Mouse (Mus musculus) ZHBTc4 (cell line): ENCODE measurements around the gene Alpk1.

Experiments used
- DNase-seq: peaks from one replicate; pipeline ENCODE4 v3.0.0-alpha.2; 2011; ENCODE audit warnings: low read depth, low spot score

Gene Alpk1

GRCm38 (mm10) chr3:127694802-127695771 is 85.2 kb downstream of the Alpk1 start:
- DNase-seq = peak; percentile 64

GRCm38 (mm10) chr3:127691230-127691629 is 89.1 kb downstream of the Alpk1 start:
- no peak for DNase-seq

GRCm38 (mm10) chr3:127679703-127680102 is 100.6 kb downstream of the Alpk1 start:
- DNase-seq = no peak

DNA sequence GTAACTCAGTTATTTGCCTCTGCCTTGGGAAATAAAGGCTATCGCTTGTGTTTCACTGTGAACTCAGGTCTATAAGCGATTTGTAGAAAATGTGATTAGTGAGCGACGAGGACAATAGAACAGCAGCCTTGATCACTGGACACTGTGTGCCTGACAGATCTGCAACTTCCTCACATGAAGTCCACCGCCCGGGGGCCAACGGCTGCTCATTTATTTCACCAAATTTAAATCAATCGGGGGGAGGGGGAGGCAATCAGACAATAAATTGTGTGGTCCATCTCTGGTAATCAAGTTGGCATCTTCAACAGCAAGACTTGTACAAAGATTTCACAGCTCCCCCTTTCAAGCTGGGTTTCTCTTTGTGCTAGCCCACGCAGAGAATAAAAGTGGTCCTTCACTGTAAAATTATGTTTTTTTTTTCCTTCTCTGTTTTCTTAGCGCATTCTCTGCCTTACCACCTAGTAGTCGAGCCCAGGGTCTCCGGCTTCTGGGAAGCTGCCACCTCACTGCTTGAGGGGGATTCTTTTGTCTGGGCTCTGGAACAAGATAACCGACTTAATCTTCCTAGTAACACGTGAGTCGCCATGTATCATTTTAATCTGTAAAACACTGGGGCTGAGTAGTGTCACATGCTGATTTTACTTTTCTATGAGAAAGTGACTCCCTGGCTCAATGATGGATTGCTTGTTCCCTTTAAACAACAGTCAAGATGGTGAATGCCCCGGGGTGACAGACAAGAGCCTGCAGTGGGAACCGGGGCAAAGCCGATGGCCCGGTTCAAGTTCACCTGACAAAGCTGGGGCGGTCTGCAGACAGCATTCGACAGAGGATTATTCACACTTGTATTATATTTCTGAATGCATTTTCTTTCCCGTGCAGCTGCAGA is 118.4 kb downstream of the Alpk1 start:
- no peak for DNase-seq

GRCm38 (mm10) chr3:127660712-127661111 is 119.6 kb downstream of the Alpk1 start:
- no peak for DNase-seq

GRCm38 (mm10) chr3:127651742-127652653 is 128.3 kb downstream of the Alpk1 start:
- DNase-seq = no peak

GRCm38 (mm10) chr3:127646156-127646825 is 134.0 kb downstream of the Alpk1 start:
- DNase-seq = no peak

DNA sequence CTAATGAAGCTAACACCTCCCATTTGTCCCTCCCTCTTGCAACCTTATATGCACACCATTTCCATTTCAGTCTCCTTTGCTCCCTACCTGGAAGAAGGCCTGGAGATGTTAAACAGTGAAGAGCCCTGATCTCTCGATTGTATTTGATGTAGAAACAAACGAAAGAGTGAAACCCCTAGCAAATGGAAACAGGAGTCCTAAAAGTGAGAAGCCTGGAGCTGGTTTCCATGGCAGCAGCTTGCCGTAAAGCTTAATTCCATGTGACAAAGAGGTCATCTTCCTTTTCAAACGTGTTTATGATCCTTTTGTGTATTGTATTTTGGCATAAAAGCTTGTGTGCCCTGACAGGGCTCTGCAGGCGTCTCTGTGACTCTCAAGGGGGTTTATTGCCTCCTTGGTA is 138.1 kb downstream of the Alpk1 start:
- DNase-seq = no peak

GRCm38 (mm10) chr3:127640762-127641700 is 139.3 kb downstream of the Alpk1 start:
- peak; percentile 15 for DNase-seq

DNA sequence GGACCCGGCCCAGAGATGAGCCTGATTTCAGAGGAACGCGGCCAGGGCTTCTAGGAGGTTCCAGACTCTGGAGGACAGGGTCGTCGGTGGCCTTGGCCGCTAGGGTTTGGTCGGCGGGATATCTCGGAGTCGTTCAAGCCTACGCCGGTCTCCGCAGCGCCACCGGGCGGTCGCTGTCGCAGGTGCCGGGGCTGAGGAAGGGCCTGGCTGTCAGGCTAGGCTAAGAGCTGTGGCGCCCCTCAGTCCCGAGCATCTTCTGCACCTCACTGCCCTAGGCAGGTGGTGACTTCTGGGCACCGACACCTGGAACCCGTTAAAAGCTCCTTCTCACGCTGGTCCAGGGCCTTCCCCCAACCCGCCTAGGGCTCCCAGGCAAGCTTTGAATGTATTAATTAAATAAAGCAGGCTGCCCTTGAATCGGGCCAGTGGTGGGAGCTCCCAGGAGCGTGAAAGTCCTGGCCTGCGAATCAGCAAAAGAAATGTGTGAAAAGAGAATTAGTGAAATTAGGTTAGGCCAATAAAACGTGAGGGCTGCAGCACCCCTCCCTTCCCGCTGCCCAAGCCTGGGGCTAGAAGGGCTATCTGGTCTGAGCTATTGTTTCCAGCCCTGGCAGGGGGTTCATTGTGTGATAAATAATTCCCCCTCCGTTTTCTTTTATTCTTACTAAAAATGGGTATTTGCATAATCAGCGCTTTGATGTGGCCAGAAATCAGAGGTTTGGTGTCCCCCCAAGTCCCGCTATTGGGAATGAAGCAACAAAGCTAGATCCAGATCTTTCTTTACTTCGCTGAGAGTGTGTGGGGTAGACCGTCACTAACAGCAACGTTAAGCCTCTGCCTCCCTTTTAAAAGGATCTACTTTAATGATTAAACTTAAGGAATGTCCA is 140.2 kb downstream of the Alpk1 start:
- DNase-seq = peak; percentile 87

- no peak for DNase-seq
These were observed 145.4 kb downstream of the Alpk1 start for GRCm38 (mm10) chr3:127634984-127635349.

GRCm38 (mm10) chr3:127634101-127634983 is 146.0 kb downstream of the Alpk1 start:
- DNase-seq = peak; percentile 93

- peak; percentile 66 for DNase-seq
These were observed 147.0 kb downstream of the Alpk1 start, which contains the start of gene Neurog2 for GRCm38 (mm10) chr3:127633080-127634032. Gene Neurog2 (plus strand): TSS chr3:127633135.

DNA sequence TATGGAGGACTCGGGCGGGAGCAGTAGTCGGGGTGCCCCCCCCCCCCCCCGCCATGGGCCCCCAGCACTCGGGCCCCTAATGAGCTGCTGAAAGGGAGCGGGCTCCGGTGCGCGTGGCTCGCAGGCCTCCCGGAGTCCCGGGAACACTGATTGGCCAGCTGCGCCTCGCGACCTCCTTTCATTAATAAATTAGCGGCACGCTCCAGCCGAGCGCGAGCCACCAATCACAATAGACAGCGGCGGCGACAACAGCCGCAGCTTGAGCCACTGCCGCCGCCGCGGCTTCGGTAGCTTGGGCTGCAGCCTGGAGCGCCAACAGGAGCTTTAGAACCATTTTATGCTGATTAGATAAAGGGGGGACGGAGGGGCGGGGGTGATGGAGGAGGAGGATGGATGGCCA is 147.8 kb downstream of the Alpk1 start:
- DNase-seq = peak; percentile 88

- peak; percentile 19 for DNase-seq
These were observed 148.7 kb downstream of the Alpk1 start for GRCm38 (mm10) chr3:127631582-127631981.

- no peak for DNase-seq
These were observed 149.5 kb downstream of the Alpk1 start for GRCm38 (mm10) chr3:127630735-127631372.
